Mouse (Mus musculus) heart, embryonic 15.5 days (tissue): Measurements from ENCODE around the gene Uspl1. TPM values are rescaled to one million over a fixed set of nuclear protein-coding genes. Genes with fewer than 3 reads are reported as not detected.
A peak's percentile ranks its signal among the peaks of the same experiment; 100 is the strongest.

Experiments used
- ATAC-seq: fragments of 200-750 bp; cut with Nextera tagmentation; replicated peaks from 2 replicates; pipeline ENCODE4 v1.8.0; 2017; ENCODE audit warnings: low read depth, moderate TSS enrichment; ENCODE audit not compliant: insufficient number of reproducible peaks, insufficient read depth, low FRiP score
- H3K27ac ChIP-seq: fragments of 300-500 bp; sonication (generic); 2 replicates; pipeline ENCODE4 v1.5.1; 2015; ENCODE audit warnings: mild to moderate bottlenecking, inconsistent platforms
- H3K27me3 ChIP-seq: fragments of 300-500 bp; sonication (generic); 2 replicates; pipeline ENCODE4 v1.6.1; 2015; ENCODE audit warnings: inconsistent platforms
- H3K36me3 ChIP-seq: fragments of 300-500 bp; sonication (generic); 2 replicates; pipeline ENCODE4 v1.6.1; 2015; ENCODE audit warnings: mild to moderate bottlenecking, inconsistent platforms
- H3K4me1 ChIP-seq: fragments of 300-500 bp; sonication (generic); replicated peaks from 2 replicates; pipeline ENCODE4 v1.6.1; 2015; ENCODE audit warnings: inconsistent platforms
- H3K4me2 ChIP-seq: fragments of 300-500 bp; sonication (generic); 2 replicates; pipeline ENCODE4 v1.6.1; 2015; ENCODE audit warnings: inconsistent platforms, mild to moderate bottlenecking, moderate library complexity
- H3K4me3 ChIP-seq: fragments of 300-500 bp; sonication (generic); 2 replicates; pipeline ENCODE4 v1.5.1; 2015; ENCODE audit warnings: mild to moderate bottlenecking, inconsistent platforms
- H3K9ac ChIP-seq: fragments of 300-500 bp; sonication (generic); 2 replicates; pipeline ENCODE4 v1.6.1; 2015; ENCODE audit warnings: mild to moderate bottlenecking, inconsistent platforms
- H3K9me3 ChIP-seq: fragments of 300-500 bp; sonication (generic); replicated peaks from 2 replicates; pipeline ENCODE4 v1.6.1; 2016; ENCODE audit warnings: inconsistent platforms
- WGBS: fragments of 180-500 bp; shearing (Covaris S2); methylation state at CpG from one replicate; pipeline ENCODE4 v1.1.7; 2015; ENCODE audit warnings: mixed read lengths; 5-methylcytosine and 5-hydroxymethylcytosine counted together
- polyA plus RNA-seq: library from polyadenylated mRNA; unstranded; fragments of >200 nt; fragmentation: Nextera tagmentation; extraction: Ambion mirVana; gene quantifications from 2 replicates; pipeline ENCODE4 v1.2.1, GENCODE M21; 2015

Uspl1 gene
- polyA plus RNA-seq, 1 experiment from 2014 or later = 24.5 TPM

DNA sequence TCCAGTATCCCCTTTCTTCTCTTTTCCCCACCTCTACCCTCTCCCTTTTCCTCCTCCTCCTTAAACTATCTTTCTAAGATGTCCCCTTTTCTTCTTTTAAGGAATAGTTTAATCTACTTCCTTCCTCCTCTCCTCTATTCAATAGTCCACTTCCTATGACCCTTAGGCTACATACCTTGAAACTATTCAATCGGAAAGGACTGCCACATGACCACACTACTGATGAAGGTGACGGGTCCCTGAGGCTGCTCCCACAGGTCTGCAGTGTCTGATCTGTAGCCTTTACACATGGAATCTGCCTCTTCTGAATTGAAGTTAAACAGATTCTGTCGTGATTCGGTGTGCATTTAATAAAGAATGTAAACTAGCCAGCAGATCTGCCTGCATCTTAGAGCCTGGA lies 28.7 kb downstream of the Uspl1 start:
- Histone ChIP-seq H3K4me3 (no peak overlapping the region), H3K9me3 (no peaks in the 10 kb centered on the region), H3K27ac (no peak overlapping the region), H3K4me1 (0 out of 2 replicates have a peak, but pooled peaks cover 2% of the 10 kb centered on the region), H3K9ac (no peak overlapping the region), H3K4me2 (no peak overlapping the region), H3K36me3 (peaks cover 58% of the 10 kb centered on the region), H3K27me3 (no peaks in the 10 kb centered on the region)
- 80% methylated on average over 4 of the region's 4 CpGs for WGBS
- no peak for ATAC-seq

DNA sequence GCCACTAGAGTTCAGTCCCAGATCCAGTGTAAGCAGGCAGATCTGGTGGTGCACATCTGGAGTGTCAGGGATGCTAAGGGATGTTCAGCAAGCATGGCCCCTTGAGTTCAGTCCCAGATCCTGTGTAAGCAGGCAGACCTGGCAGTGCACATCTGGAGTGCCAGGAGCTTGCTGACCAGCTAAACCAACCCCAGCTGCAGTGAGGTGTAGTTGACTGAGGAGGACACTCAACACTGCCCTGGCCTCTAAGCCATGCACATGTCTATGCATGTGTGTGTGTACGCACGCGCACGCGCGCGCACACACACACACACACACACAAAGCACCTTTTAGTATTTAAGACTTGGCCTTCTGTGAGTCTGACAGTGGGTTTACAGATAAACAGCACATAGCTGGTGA lies 31.4 kb downstream of the Uspl1 start:
- H3K9me3 ChIP-seq = no peaks in the 10 kb centered on the region
- no peak overlapping the region for H3K4me3 ChIP-seq
- no peak overlapping the region for H3K27ac ChIP-seq
- no peak overlapping the region for H3K9ac ChIP-seq
- H3K4me1 ChIP-seq = no peaks in the 10 kb centered on the region
- 97% methylated on average over 7 of the region's 7 CpGs for WGBS
- peaks cover 46% of the 10 kb centered on the region for H3K36me3 ChIP-seq
- no peaks in the 10 kb centered on the region for H3K27me3 ChIP-seq
- no peak for ATAC-seq
- H3K4me2 ChIP-seq = no peak overlapping the region

DNA sequence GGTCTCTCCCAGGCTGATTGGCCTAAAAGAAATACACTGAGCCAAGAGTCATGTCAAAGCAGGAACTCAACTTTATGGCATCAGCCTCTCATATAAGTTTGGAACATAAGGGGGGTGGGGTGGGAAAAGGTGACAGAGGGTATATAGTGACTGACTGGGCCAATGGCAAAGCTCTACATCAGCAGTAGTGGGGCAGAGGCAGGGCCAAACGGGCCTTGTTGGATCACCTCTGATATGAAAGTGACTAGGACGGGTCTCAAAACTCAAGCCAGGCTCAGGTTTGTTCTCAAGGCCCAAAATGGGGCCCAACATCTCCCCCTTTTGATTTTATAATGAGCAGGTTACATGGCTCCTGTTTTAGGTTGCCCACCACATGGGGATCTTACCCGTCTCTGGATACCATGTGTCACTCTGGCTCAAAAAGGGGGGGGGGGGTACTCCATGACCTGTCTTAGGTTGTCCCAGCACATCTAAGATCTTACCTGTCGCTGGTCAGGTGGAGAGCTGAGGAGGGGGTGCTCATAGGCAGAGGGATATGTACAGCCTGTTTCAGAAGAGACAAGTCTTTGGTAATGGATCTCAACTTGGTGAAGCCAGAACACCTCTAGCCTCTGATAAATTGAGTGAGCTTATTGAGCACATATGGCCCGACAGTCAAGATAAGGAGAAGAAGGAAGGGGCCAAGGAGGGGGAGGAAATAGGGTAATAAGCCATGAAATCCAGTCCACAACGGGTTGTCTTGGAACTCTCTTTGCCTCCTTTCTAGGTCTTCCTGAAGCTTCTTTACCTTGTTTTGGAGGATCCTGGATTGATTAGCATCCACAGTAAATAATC lies 33.6 kb downstream of the Uspl1 start:
- H3K4me2 ChIP-seq = no peak overlapping the region
- WGBS = 70% methylated on average over 6 of the region's 6 CpGs
- no peak for ATAC-seq
- no peak overlapping the region for H3K9ac ChIP-seq
- peaks cover 28% of the 10 kb centered on the region for H3K36me3 ChIP-seq
- no peaks in the 10 kb centered on the region for H3K9me3 ChIP-seq
- H3K27me3 ChIP-seq = no peaks in the 10 kb centered on the region
- H3K27ac ChIP-seq = no peak overlapping the region
- H3K4me1 ChIP-seq = no peaks in the 10 kb centered on the region
- H3K4me3 ChIP-seq = no peak overlapping the region

DNA sequence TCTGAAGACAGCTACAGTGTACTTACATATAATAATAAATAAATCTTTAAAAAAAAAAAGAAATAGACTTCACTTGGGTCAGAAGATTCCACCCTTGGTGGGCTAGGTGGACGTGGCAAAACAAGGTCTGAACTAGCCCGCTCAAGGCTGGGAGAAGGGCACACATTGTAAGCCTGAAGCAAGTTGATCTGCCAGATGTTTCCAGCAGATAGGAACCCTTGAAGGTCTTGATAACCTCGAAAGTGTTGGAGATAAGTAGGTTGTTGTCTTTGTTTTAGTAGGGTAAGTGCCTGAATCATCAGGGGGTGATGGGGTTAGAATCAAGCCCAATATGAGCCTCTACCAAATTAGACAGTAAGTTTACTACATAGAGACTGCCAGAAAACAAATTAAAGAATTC lies 35.3 kb downstream of the Uspl1 start:
- WGBS = 39% methylated on average over 3 of the region's 3 CpGs
- H3K27me3 ChIP-seq = no peaks in the 10 kb centered on the region

DNA sequence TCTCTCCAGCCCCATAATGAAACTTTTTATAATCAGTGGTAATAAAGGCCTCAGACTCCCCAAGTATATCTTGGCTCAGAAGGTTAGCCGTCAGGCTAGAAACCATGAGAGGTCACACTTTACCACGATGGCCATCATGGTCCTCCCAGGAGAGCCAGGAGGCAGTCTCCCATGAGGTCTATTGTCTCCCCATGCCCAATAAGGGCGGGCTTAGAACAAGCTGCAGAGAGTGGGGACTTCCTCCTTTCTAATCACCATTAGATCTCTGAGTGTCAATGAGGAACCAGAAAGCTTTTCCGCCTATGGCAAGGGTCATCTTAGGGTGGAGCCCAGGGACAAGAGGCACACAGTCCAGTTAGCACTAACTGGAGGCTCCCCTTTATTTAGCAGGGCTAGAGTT lies 37.2 kb downstream of the Uspl1 start:
- H3K4me2 ChIP-seq = no peak overlapping the region
- H3K4me1 ChIP-seq = no peaks in the 10 kb centered on the region
- no peaks in the 10 kb centered on the region for H3K9me3 ChIP-seq
- 85% methylated on average over 4 of the region's 4 CpGs for WGBS
- no peaks in the 10 kb centered on the region for H3K27me3 ChIP-seq
- H3K27ac ChIP-seq = no peak overlapping the region
- ATAC-seq = no peak
- H3K4me3 ChIP-seq = no peak overlapping the region
- no peaks in the 10 kb centered on the region for H3K36me3 ChIP-seq
- no peak overlapping the region for H3K9ac ChIP-seq

More for the DNA sequence above, 35.3 kb downstream of the Uspl1 start:
- no peak for ATAC-seq
- H3K4me3 ChIP-seq = no peak overlapping the region
- no peaks in the 10 kb centered on the region for H3K9me3 ChIP-seq
- no peaks in the 10 kb centered on the region for H3K4me1 ChIP-seq
- no peak overlapping the region for H3K4me2 ChIP-seq
- no peak overlapping the region for H3K27ac ChIP-seq
- no peak overlapping the region for H3K9ac ChIP-seq
- H3K36me3 ChIP-seq = peaks cover 15% of the 10 kb centered on the region

DNA sequence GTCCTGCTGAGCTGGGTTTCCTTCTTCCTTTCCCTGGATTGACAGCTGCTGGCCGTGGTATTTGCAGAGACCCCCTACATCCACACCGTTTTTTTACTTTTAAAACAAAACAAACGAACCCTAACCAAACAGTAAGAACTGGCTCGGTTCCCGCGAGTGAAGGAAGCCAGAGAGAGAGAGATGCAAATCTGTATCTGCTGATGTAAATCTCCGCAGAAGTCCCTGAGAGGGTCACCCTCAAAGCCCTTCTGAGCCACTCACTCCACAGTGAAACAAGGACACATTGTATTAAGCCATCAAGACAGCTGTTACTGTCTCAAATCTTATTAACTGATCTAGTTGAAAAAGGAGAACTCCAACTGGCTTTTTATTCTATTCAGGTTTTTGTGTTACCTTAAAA lies 40.5 kb downstream of the Uspl1 start:
- Histone ChIP-seq H3K27me3 (no peaks in the 10 kb centered on the region), H3K9ac (no peak overlapping the region), H3K4me3 (no peak overlapping the region), H3K36me3 (no peaks in the 10 kb centered on the region), H3K4me2 (no peak overlapping the region), H3K4me1 (peaks cover 1% of the 10 kb centered on the region), H3K9me3 (no peaks in the 10 kb centered on the region), H3K27ac (no peak overlapping the region)
- 21% methylated on average over 7 of the region's 7 CpGs for WGBS
- no peak for ATAC-seq

DNA sequence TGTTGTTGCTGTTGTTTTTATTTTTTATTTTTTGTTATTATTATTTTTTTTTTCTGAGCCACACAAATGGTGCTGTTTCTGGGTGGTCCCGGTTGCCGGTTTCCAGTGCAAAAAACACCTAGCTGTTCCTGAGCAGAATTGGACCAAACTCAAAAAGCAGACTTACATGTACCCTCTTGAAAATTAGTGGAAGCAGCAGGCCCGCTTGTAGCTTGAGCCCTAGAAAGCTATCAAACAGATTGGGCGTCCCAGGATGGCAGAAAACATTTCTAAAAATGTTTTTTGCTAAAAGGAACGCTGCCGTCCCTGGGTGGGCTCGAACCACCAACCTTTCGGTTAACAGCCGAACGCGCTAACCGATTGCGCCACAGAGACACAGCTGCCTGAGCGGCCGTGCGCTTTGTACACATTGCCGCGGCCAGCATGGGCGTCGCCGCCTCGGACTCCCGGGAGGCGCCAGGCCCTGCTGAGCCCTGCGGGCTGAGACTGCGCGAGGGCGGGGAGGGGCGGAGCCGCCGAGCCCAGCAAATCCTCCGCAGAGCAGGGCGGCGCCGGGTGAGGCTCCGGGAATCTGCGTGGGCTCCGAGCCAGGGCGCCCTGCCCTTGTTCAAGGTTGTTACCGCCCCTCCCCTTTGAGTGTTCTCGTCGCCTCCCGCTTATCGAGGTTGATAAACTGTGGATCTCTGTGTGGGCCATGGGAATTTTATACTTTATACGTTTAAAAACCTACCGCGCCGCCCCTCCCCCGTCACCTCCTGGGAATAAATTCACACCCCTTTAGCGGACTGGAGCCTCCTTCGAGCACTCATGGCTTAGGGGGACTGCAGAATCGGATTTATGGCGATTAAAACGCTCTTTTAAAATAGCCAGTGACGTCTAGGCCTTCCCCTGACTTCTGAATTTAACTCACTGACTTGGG lies 44.8 kb downstream of the Uspl1 start:
- H3K4me3 ChIP-seq = peak overlapping the region; percentile 54
- 3% methylated on average over 55 of the region's 55 CpGs for WGBS
- H3K4me2 ChIP-seq = peak overlapping the region; percentile 55
- H3K4me1 ChIP-seq = peaks cover 3% of the 10 kb centered on the region
- ATAC-seq = peak; percentile 100
- peak overlapping the region; percentile 86 for H3K27ac ChIP-seq
- H3K9ac ChIP-seq = peak overlapping the region; percentile 35
- no peaks in the 10 kb centered on the region for H3K9me3 ChIP-seq
- H3K27me3 ChIP-seq = no peaks in the 10 kb centered on the region
- H3K36me3 ChIP-seq = no peaks in the 10 kb centered on the region

DNA sequence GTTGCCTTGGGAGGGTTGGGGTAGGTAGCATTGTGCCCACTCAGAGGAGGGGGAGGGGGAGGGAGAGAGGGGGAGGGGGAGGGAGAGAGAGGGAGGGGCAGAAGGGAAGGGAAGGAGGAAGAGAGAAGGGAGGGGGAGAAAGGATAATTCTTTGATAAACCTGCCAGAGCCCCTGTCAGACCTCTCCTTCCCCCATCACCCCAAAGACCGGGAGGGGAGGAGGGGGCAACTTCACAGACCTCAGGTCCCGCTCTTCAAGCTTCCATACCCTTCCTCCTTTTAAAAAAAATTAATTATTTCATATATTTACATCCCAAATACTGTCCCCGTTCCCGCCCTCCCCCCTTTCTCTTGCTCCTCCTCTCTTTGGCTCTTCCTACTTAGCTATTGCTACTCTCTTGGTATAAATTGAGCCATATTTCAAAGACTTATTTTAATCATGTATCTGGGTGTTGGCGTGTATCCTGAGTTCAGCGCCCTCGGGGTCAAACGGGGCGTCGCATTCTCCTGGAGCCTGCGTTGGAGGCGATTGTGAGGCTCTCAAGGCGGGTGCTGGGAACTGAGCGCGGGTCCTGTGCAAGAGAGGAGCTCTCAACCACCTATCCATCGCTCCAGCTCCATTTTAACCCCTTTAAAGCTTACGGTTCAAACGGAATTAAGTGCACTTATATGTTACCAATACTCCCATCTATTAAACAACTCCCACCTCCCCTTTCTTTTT lies 45.6 kb downstream of the Uspl1 start:
- peak; percentile 20; the same call in 1 of the 2 replicates for ATAC-seq
- H3K4me3 ChIP-seq = peak overlapping the region; percentile 54

DNA sequence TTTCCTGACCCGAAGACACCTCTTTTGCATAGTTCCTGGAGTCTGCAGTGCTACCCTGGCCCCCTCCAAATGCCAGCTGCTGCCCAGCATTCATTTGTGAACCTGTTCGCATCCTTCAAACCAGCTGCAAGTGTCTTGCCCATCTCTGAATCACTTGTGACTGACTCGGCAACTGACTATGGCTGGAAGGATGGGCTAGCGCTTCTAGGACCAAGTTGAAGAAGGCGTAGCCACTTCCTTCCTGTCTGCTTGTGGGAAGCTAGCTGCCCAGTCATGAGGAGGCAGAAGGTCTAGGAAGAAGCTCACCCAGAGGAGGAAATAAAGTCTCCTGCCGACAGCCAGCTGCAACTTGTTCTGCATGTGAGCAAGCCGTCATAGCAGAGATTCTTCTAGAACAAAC lies 50.9 kb downstream of the Uspl1 start:
- no peak overlapping the region for H3K4me2 ChIP-seq
- H3K9me3 ChIP-seq = no peaks in the 10 kb centered on the region
- no peaks in the 10 kb centered on the region for H3K36me3 ChIP-seq
- no peak for ATAC-seq
- H3K4me3 ChIP-seq = no peak overlapping the region
- H3K27ac ChIP-seq = no peak overlapping the region
- 74% methylated on average over 7 of the region's 7 CpGs for WGBS
- H3K9ac ChIP-seq = no peak overlapping the region
- no peaks in the 10 kb centered on the region for H3K27me3 ChIP-seq
- H3K4me1 ChIP-seq = peaks cover 9% of the 10 kb centered on the region

More for the DNA sequence above, 45.6 kb downstream of the Uspl1 start:
- Histone ChIP-seq H3K36me3 (no peaks in the 10 kb centered on the region), H3K27ac (peak overlapping the region; percentile 86), H3K4me2 (peak overlapping the region; percentile 55), H3K9me3 (no peaks in the 10 kb centered on the region), H3K27me3 (no peaks in the 10 kb centered on the region), H3K4me1 (peaks cover 3% of the 10 kb centered on the region), H3K9ac (peak overlapping the region; percentile 35)
- WGBS = 79% methylated on average over 18 of the region's 18 CpGs

DNA sequence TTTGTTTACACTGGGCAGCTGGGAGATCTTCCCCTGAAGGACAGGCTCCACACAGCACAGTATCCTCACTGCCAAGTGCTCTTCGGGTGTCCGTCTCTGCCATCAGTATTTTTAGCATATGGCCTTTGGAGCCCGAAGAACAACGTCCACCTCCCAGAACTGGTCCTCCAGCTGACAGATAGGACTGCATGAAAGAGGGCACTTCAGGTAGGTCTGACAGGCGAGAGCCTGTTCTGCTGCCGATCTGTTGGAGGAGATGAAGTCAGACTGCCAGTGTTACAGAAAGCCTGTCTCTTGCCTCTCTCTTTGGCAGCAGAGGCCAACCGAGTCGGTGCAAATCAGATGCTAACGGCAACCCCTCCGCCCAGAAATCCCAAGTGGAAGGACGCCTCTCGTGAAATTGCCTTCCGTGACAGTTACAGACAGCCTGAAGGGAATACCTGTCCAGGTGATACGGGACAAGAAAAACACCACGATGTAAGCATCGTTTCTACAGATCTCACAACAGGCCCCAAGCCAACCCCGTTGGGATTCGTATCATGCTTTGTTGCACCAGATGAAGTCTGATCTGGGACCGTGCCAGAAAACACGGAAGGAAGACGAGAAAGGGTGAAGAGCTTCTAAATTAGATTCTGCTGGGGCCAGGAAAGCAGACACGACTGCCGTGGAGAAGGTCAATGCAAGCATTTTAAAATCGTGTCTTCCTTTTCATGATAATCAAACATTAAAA lies 53.2 kb downstream of the Uspl1 start:
- H3K9ac ChIP-seq = no peak overlapping the region
- H3K4me2 ChIP-seq = no peak overlapping the region
- H3K4me3 ChIP-seq = no peak overlapping the region
- WGBS = 62% methylated on average over 24 of the region's 24 CpGs
- H3K27ac ChIP-seq = no peak overlapping the region
- no peaks in the 10 kb centered on the region for H3K9me3 ChIP-seq
- H3K27me3 ChIP-seq = no peaks in the 10 kb centered on the region
- no peak for ATAC-seq
- H3K36me3 ChIP-seq = no peaks in the 10 kb centered on the region
- peaks cover 9% of the 10 kb centered on the region for H3K4me1 ChIP-seq
